Mouse (Mus musculus): ENCODE measurements around the gene E330009J07Rik.
A peak's percentile ranks its signal among the peaks of the same experiment; 100 is the strongest.

E330009J07Rik gene

DNA sequence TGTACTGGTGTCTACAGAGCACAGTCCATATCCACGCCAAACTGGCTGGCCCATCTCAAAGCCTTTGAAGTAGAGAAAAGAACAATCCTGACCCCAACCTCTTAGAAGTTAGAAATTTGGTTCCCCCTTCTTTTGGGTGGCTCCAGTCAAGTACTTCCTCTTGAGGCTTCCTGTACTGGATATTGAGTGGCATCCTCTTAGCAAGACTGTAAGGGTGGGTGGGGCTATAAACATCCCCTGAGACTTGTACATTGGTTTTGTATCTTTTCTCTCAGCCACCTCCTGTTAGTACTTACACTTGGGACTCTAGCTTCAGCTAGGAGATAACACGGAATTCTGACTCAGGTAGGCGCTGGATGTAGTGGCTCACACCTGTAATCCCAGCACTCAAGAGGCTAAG, 5.7 kb downstream of the E330009J07Rik start:
- no peak for DNase-seq (ENCODE audit: low spot score in 2 of 2)

DNA sequence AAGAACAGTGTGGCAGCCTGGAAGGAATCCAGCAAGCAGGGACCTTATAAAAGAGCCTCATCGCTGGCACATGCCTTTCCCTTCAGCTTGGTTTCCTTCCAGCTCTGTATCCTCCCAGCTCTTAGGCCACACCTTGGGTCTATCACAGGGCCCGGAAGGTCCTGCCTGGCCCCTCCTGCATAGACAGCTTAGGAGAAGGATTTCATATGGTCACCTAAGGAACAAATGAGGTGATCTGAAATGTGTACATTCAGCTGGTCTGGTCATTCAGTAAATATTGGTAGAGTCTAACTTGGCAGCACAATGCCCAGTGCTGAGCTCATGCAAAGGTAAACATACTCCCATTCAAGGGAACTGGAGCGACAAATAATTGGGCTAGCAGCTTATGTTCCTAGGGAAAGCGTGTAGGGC, 6.4 kb downstream of the E330009J07Rik start:
- no peak for DNase-seq (ENCODE audit: low spot score in 2 of 2)

DNA sequence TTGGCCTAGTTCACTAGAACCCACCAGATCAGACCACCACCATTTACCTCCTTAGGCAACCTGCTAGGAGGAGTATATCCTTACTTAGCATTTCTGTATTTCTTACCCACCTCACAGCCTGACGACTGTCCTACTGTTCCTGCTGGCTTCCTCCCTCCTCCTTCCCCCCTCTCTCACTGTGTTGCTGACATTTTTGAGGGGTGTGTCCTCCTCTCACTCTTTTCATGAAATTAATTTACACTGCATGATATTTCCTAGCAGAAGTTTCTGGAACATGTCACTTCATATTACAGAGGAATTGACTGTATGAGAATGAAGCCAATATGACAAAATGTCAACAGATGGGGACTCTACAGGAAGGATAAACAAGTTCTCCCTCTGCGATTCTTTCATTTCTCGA, 7.2 kb downstream of the E330009J07Rik start:
- no peak for DNase-seq (ENCODE audit: low spot score in 2 of 2)

DNA sequence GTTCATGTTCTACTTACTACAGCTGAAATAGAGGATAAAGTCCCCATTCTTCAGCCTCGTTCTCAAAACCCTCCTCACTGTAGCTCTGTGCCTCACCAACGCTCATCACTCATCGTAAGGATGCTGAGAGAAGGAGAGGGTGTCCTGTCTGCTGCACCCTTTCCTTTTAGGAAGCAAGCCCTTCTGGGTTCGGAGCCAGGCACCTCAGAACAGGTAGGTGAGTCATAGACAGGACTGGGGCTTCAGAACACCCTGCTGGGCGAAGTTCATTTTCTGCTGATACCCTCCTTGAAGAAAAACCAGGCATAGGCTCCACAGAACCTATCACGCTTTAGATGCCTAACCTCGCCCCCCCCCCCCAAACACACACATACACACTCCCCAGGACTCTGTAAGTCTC, 8.5 kb downstream of the E330009J07Rik start:
- no peak for DNase-seq (ENCODE audit: low spot score in 2 of 2)

DNA sequence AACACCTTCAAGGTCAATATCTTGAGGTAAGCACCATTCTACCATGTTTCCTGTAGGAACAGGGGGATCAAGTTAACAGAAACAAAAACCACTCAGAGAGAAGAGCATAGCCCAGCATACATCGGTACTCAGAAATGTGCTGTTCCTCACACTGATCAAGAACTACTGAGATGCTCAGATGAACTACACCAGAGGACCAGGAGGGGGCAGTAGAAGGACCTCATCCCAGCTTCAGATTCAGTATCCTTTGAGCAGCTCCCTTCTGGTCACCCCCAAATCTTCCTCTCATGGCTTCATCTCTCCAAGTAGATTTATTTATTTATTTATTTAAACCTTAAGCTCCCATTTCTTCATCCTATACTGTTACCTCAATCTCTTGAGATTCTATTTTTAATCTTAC, 12.2 kb downstream of the E330009J07Rik start:
- peak in 1 of 2 experiments; percentile 61 for DNase-seq (ENCODE audit: low spot score in 2 of 2)

DNA sequence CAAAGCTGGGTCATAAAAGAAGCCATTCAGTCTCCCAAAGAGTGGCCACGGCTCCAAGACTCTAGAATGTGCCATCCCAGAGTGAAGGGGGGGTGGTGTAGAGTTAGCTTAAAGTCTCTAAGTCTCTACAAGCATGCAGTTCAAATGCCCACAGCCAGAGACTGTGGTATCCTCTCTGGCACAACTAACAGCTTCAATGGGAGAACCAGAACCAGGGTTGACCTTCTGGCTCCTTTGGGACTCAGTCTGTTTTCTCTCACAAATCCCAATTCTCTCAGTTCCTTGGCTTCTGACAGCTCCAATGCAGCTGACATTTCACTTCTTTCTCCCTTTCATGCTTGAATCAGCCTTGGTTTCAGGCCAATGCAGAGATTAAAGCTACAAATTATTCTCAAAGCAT, 12.9 kb downstream of the E330009J07Rik start:
- DNase-seq (ENCODE audit: low spot score in 2 of 2): no peak

DNA sequence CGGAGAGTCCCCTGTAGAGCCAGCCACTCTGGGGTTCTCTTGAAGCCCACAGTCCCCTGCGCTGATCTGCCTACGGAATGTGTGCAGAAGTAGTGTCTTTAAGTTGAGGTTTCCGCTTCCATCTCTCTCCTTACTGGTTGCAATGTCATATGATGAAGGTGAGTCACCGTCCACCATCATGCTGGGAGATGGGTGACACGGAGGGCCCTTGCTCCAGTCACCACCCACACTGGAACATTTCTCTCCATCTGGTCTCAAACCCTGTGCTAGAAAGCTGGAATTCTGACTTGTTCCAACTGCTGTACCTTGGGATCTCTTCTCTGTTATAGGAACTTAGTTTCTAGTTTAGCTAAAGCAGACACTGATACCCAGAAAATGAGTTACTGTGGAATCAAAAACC, 14.8 kb downstream of the E330009J07Rik start:
- no peak for DNase-seq (ENCODE audit: low spot score in 2 of 2)

DNA sequence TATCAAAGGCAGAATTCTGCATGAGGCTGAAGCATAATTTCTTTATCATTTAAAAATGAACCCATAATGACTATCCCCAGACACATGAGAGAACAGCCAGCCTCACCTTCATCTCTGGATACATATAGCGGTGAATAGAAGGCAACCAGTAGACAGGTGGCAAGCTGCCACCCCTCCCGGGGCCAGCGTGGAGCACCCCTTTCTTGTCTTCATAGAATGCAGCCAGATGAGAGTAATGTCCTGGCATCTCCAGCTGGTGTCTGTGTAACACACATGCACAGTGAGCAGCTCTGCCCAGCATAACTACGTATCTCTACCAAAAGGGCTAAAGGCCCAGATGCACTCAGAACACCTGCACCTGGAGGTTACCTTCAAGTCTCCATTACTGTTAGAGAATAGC, 17.5 kb downstream of the E330009J07Rik start:
- DNase-seq (ENCODE audit: low spot score in 2 of 2): no peak

DNA sequence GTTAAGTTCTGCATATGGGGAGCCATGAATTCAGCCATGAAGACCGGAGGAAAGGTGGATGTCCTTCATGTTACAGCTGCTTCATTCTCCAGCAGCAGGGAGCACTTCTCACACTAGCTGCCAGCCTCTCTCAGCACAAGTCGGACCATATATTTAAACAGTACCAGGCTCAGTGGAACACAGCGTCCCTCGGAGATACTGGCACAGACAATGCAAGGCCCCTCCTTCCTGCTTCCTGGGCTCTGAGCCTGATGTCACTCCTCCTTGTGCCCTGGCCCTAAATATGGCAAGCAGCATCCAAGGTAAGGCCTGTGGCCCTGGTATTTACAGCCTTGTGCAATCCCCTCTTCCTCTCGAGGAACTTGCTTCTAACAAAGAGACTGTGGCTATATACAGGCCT, 20.1 kb downstream of the E330009J07Rik start:
- no peak for DNase-seq (ENCODE audit: low spot score in 2 of 2)

DNA sequence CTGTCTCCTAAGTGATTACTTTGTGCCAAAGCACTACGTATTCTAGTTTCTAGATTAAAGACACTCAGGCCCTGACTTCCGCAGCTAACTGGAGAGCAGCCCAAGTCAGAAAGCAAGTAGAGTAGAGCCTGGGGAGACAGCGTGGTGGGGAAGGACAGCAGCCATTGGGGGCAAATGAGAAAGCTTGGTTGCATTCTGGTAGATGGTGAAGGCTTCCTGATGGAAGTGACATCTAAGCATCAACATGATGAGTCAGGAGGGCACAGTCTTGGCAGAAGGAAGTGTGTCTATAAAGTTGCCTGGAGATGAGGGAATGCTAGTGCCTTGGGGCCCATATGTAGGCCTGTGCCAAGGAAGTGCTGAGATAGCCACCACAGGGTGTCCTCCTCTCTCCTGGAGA, 22.4 kb downstream of the E330009J07Rik start:
- no peak for DNase-seq (ENCODE audit: low spot score in 2 of 2)

DNA sequence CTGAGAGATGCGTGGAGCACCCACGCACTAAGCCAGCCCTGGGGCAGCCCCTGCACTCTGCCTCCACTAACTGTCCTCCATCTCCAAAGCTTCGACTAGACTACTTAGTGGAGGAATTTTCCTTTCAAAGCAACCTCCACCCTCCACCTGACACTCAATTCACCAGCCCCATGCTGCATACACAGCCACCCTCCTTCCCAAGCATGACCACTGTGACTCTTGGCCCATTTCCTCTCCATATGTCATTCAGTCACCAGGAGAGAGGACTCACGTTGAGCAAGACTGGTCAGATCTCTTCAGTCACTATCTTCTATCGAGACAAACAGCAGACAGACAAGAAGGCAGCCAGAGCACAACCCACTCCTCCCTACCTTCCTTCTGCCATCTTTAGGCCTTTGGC, 22.9 kb downstream of the E330009J07Rik start:
- no peak for DNase-seq (ENCODE audit: low spot score in 2 of 2)

DNA sequence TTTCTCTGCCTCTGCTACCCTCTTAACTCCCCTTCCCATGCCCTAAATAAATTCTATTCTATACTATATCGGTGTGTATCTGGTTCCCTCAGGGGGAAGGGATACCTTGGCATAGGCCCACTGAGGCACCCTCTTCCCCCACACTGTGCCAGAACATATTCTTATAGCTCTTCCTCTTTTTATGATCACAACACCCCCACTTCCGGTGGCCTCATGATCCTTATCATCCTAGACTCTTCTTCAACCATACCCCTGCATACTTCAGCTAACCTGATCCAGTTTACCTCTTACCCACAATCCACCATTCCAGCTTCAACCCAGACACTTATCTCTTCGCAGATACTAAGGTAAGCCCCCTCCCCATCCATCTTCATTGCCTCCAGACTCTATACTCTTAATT, 24.9 kb downstream of the E330009J07Rik start:
- DNase-seq (ENCODE audit: low spot score in 2 of 2): no peak

DNA sequence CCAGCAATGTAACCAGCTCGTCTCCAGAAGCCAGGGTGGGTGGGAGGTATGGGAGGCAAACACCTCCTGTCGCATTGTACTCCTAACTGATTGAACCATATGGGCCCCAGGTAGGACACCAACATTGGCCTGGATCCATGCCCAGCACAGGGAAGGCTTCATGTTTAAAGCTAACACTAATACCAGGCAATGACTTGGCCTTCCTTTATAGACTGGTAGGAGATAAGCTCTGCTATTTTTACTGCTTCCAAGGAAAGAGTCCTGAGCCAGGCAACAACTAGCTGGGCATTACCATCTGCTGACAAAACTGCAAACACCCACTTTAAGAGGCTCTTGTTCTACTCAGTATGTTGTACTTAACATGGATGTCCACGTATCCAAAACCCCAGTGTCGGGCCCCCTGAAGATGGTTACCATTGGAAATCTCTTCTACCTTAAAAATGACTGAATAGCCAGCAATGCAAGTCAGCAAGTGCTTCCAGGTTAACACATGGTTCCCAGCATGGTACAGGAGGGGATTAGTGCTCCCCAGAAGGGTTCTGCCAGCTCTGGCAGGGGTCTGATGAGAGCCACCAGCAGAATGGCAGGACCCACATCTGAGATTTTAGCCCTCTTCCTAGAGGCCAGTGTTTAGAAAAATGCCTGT, 32.2 kb downstream of the E330009J07Rik start:
- DNase-seq (ENCODE audit: low spot score in 2 of 2): peak in 1 of 2 experiments; percentile 43

DNA sequence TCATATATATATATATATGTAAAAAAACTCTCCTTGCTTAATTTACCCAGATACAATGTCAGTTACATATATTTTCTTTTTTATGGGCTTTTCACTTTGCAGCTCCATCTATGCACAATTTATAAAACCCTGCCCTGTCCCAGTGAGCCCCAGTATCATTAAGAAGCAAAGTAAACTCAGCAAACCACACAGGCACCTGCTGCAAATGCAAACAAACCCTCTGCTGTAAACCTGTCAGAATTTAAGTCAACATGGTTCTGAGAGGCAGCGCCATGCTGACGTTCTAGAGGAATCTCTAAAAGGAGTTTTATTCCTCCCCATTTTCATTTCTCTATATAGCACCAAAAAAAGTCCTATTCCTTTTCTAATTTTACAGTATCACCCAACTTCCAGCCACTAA, 33.9 kb downstream of the E330009J07Rik start:
- no peak for DNase-seq (ENCODE audit: low spot score in 2 of 2)

DNA sequence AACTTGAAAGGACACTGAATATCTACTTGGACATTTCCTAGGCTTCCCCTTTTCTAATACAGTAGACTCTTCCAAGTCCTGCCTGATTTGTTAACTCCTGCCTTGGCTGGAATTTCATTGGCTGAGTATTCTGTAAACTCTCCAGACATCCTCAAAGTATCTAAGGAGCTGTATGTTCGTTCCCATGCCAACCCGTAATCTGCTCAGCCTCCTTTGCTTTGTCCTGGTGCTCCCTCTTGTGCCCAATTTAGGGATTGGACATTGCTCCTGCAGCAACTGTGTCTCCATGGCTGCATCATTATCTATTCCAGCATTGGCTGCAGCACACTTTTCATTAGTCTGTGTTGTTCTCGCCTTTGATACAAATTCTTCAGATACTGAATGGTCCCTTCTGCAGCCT, 42.7 kb downstream of the E330009J07Rik start:
- DNase-seq (ENCODE audit: low spot score in 2 of 2): peak; percentile 94

DNA sequence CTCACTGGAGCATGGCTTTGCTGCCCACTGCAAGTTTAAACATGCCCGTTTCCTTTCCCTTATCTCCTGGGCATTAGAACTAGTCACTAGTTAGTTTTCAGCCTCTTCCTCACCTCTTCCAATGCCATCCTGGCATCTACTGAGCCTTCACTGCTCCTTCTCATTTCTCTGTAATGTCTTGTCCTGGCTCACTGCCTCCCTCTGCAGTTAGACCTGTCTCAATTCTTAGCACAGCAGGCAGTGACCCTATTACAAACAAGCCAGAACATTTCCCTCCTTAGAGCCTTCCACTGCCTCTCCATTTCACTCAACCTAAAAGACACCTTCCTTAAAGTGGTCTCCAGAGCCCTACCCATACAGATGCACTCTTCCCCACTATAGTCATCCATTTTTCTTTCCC, 45.0 kb downstream of the E330009J07Rik start:
- DNase-seq (ENCODE audit: low spot score in 2 of 2): no peak

DNA sequence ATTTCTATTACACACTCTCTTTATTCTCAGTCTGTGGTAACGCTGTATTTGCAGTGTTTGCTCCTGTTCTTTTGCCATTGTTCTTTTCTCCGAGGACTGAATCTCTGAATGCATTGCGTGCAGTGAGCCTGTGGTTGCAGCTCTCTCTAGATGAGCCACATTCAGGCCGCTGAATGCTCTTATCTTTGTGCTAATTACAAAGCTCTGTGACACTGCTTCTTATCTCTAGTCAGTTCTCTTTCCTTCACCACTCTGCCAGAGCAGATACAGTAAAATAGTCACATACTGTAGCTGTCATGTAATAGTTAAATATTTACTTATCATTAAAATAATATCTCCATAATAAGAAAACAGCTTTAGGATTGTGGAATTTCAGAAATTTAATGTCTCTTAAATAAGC, 47.3 kb downstream of the E330009J07Rik start:
- DNase-seq (ENCODE audit: low spot score in 2 of 2): no peak

DNA sequence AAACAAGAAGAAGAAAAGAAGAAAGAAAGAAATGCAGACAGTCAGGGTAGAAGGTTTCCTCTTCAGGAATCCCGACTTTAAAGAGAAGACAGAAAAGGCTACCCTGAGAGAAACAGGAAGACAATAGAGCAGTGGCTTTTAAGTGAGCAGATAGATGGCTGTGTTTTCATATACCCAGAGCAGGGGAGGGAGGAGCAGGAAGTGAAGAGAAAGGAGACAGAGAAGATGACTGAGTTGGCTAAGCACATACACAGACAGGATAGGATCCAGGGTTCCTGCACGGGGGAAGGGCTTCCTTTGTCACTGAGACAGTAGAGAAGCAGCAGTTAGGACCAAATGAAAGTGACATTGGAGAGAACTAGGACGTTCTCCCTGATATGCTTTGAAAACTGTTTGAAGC, 50.3 kb downstream of the E330009J07Rik start:
- DNase-seq (ENCODE audit: low spot score in 2 of 2): no peak

DNA sequence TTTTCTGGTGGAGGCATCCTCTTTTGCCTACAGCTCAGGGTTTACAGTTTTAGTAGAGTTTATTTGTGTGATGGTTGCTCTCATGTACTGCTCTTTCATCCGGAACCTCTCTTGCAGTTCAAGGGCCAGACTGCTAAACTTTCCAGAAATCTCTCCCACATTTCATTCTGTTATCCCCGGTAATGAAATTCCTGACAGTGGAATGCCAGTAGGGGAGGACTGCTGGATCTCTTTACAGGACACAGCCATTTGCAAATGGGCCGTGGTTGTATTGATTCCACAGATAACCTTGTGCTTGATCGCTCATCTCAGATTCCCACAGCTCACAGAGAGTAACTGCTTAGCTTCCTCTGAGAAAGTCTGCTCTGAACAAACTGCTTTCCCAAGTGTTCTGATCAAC, 54.0 kb downstream of the E330009J07Rik start:
- no peak for DNase-seq (ENCODE audit: low spot score in 2 of 2)

DNA sequence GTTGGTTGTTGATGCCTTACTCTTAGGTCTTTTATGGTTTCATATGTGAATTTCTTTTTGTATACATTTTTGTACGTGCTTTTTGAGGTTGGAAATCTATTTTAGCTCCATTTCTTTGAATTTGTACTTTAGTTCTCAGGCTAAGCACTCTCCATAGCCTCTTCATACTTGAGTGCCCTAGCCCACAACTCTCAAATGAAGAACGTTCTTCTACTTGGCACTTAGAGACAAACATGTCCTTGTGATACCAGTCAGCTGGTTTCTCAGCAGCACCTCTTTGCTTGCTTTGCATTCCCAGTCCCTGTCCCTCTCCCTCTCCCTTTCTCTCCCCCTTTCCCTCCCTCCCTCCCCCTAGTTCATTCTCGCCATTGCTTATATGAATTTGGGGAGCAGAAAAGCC, 55.8 kb downstream of the E330009J07Rik start:
- DNase-seq (ENCODE audit: low spot score in 2 of 2): no peak

DNA sequence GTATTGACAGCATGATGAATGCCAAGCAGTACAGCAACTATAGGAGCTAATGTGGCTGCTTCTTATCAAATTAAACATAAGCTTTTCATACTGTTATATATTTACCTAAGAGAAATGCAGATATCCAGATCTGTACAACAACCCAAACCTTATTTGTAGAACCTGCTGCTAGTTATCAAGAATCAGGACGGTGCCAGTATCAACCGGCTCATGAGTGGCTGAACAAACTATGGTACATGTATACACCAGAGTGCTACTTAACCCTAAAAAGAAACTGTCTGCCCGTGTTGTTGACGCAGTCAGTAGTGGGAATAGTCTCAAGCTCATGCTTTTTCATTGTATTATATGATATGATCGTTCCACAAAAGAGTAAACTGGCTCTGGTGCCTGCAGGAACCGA, 64.9 kb downstream of the E330009J07Rik start:
- DNase-seq (ENCODE audit: low spot score in 2 of 2): no peak

DNA sequence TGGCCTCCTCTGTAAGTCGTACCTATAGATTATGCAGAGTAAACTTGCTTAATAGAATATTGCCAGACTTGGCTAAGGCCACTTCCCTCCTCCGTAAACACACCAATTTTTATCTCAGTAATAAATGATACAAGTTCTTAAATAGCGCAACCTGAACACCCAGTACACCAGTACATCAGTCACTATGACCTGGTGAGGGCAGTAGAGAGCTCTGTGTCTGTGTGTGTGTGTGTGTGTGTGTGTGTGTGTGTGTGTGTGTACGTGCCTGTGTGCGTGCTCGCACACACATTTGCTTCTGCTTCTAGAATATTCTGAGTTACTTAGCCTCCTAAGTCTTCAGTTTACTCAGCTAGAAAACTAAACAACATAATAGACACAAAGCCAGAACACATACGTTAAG, 82.6 kb downstream of the E330009J07Rik start:
- DNase-seq (ENCODE audit: low spot score in 2 of 2): no peak
